In the genomic region with DNA sequence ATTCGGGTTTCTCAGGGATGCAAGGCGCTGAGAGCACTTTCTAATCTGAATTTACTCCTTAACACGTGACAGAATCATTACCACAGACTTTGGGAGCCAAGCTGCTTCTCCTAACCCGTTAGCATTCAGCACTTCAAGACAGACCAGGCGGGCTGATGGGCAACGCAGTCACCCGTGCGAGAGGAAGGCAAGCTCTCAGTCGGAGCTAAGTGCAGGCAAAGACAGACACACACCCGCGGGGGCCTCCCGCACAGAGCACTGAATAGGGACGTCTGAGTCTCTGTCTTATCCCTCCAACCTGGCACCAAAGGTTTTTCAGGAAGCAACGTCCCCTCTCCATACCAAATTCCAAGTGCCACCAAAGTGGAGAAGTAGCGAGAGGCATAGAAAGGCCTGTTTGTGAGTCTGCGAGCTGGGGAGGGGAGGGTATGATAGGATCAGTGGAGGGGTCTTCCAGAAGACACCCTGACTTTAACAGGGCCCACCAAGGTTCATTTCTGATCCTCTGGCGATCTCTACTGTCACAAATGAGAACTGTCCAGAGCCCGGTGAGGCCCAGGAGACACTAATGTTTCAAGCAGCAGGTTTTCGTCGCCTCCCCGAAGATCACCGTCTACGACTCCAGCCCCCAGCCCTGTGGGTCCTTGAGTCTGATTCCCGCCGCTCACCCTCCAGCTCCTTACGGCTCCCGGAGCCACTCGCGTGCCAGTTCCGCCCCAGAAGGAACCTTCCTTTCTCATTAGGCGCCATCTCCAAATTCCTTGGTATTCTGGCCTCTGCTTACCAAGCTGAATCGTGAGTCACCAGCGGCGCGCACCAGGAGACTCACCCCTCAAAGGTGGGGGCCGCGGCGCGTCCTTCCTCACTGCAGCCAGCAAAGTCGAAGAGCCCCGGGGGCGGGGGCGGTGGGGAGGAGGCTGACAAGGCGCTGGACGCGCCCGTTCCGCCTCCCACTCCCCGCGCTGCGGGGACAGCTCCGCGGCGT, we compare ENCODE assay signal across 8 mouse cellular contexts. TPM values are rescaled to one million over a fixed set of nuclear protein-coding genes. Genes with fewer than 3 reads are reported as not detected.
DNase-seq lines count a peak whose midpoint lies in the region; ATAC-seq and TF ChIP-seq lines count a peak whose summit lies in the region.

A gene (minus strand): TSS at position 973 of the 985 bp plus-strand sequence.

- peaks cover 96% of the 10 kb centered on the region for H3K27me3 ChIP-seq in hindbrain, embryonic 12.5 days
- H3K27me3 ChIP-seq in midbrain, embryonic 16.5 days (ENCODE audit: control insufficient read depth, insufficient read depth, low read depth, low read length), result peaks cover 70% of the 10 kb centered on the region

- H3K36me3 ChIP-seq in hindbrain, embryonic 12.5 days, result no peaks in the 10 kb centered on the region
- no peaks in the 10 kb centered on the region for H3K36me3 ChIP-seq in midbrain, embryonic 16.5 days (ENCODE audit: control insufficient read depth, insufficient read depth, low read length)

- H3K4me3 ChIP-seq in layer of hippocampus, adult 2 months, result peak within 1 kb of the TSS; percentile 44
- peak within 1 kb of the TSS; percentile 30 for H3K4me3 ChIP-seq in hindbrain, embryonic 12.5 days
- peak within 1 kb of the TSS; percentile 40 for H3K4me3 ChIP-seq in midbrain, embryonic 16.5 days (ENCODE audit: low read depth, low read length)

- peak within 1 kb of the TSS; percentile 38 for H3K9ac ChIP-seq in hindbrain, embryonic 12.5 days
- peak within 1 kb of the TSS; percentile 56 for H3K9ac ChIP-seq in midbrain, embryonic 16.5 days (ENCODE audit: low read depth, low read length)

- ATAC-seq in hindbrain, embryonic 12.5 days (ENCODE audit: low FRiP score), result no peak
- ATAC-seq in midbrain, embryonic 16.5 days, result peak; percentile 23; the same call in 1 of the 2 replicates

- WGBS in hindbrain, embryonic 12.5 days, result under 1% methylated on average over 48 of the region's 54 CpGs
- under 1% methylated on average over 54 of the region's 54 CpGs for WGBS in midbrain, embryonic 16.5 days

- peak within 1 kb of the TSS; percentile 55 for H3K4me2 ChIP-seq in hindbrain, embryonic 12.5 days (replicated peaks)
- H3K4me2 ChIP-seq in midbrain, embryonic 16.5 days (ENCODE audit: low read length), result peak within 1 kb of the TSS; percentile 66

- peaks cover 27% of the 10 kb centered on the region for H3K4me1 ChIP-seq in hindbrain, embryonic 12.5 days
- H3K4me1 ChIP-seq in midbrain, embryonic 16.5 days (ENCODE audit: control insufficient read depth, insufficient read depth, low read length), result peaks cover 15% of the 10 kb centered on the region

- H3K9me3 ChIP-seq in hindbrain, embryonic 12.5 days (replicated peaks), result no peaks in the 10 kb centered on the region
- H3K9me3 ChIP-seq in midbrain, embryonic 16.5 days (replicated peaks; ENCODE audit: control insufficient read depth, low read length, poor library complexity, severe bottlenecking), result no peaks in the 10 kb centered on the region

- TF ChIP-seq CTCF in layer of hippocampus, adult 2 months (conservative IDR thresholded peaks at IDR 0.05), result peak; percentile 62

- H3K27ac ChIP-seq in layer of hippocampus, adult 2 months, result no peak within 1 kb of the TSS
- no peak within 1 kb of the TSS for H3K27ac ChIP-seq in hindbrain, embryonic 12.5 days
- H3K27ac ChIP-seq in midbrain, embryonic 16.5 days (ENCODE audit: low read length), result peak within 1 kb of the TSS; percentile 28; the same call in 1 of the 2 replicates

- DNase-seq in layer of hippocampus, adult 2 months (ENCODE audit: low spot score in 2 of 2), result no peak
- no peak for DNase-seq in layer of hippocampus, adult 9-11 months
- DNase-seq in embryo, embryonic 10.5 days (ENCODE audit: low spot score), result peak; percentile 71
- no peak for DNase-seq in urinary bladder, postnatal 36 days (ENCODE audit: low spot score in 2 of 2)
- no peak for DNase-seq in spleen, postnatal 36 days (ENCODE audit: low spot score in 2 of 2)
- no peak for DNase-seq in layer of hippocampus, adult 9-10 months (ENCODE audit: low spot score)

RNA-seq across cellular contexts. Expression of the gene that starts here (rescaled TPM):
- total RNA-seq in layer of hippocampus, adult 2 months (2021), result 1 to 10 TPM; 4.6 to 7.0 TPM
- polyA plus RNA-seq in hindbrain, embryonic 12.5 days (2016; fragmentation: Nextera tagmentation; extraction: Ambion mirVana), result 2.9 and 3.6 TPM in 2 replicates
- polyA plus RNA-seq in midbrain, embryonic 16.5 days (2015; fragmentation: Nextera tagmentation; extraction: Ambion mirVana), result 8.5 and 8.7 TPM in 2 replicates
